25 mouse cellular contexts compared by ENCODE assay signal in genomic region chr2:135836426-135836825, GRCm38 (mm10).
DNase-seq lines count a peak whose midpoint lies in the region; ATAC-seq and TF ChIP-seq lines count a peak whose summit lies in the region.
"Had no signal": no experiment of that assay in that cellular context is flagged by ENCODE, and none has a peak within 500 bp of the region (broad histone marks: within the 10 kb centered on the region; RNA-seq: fewer than 3 reads in every experiment).

No protein-coding gene starts in this region.

- H3K4me2 ChIP-seq in hindbrain, postnatal 0 days (ENCODE audit: low read depth, low read length): no peak overlapping the region
- no peak overlapping the region for H3K4me2 ChIP-seq in hindbrain, embryonic 16.5 days (ENCODE audit: low read length)
- H3K4me2 ChIP-seq: embryonic facial prominence, embryonic 15.5 days; hindbrain, embryonic 13.5 days; limb, embryonic 13.5 days; liver, embryonic 12.5 days; neural tube, embryonic 15.5 days had no signal

- 62% methylated on average over 3 of the region's 3 CpGs for WGBS in hindbrain, postnatal 0 days
- 82% methylated on average over 3 of the region's 3 CpGs for WGBS in hindbrain, embryonic 16.5 days

- H3K36me3 ChIP-seq in hindbrain, postnatal 0 days (ENCODE audit: insufficient read depth, low read length): no peaks in the 10 kb centered on the region
- no peaks in the 10 kb centered on the region for H3K36me3 ChIP-seq in hindbrain, embryonic 16.5 days (ENCODE audit: control insufficient read depth, insufficient read depth, low read length)
- H3K36me3 ChIP-seq: embryonic facial prominence, embryonic 15.5 days; hindbrain, embryonic 13.5 days; limb, embryonic 13.5 days; liver, embryonic 12.5 days; midbrain, embryonic 10.5 days; neural tube, embryonic 15.5 days had no signal

- H3K4me1 ChIP-seq in hindbrain, postnatal 0 days (ENCODE audit: insufficient read depth, low read length): no peaks in the 10 kb centered on the region; the same call in 1 of the 2 replicates
- H3K4me1 ChIP-seq in hindbrain, embryonic 16.5 days (ENCODE audit: control insufficient read depth, insufficient read depth, low read depth, low read length): no peaks in the 10 kb centered on the region; the same call in 1 of the 2 replicates
- H3K4me1 ChIP-seq: embryonic facial prominence, embryonic 15.5 days; hindbrain, embryonic 13.5 days; limb, embryonic 13.5 days; midbrain, embryonic 10.5 days; neural tube, embryonic 15.5 days had no signal

- H3K9ac ChIP-seq in hindbrain, postnatal 0 days (replicated peaks; ENCODE audit: low read length): no peak overlapping the region
- no peak overlapping the region for H3K9ac ChIP-seq in hindbrain, embryonic 16.5 days (ENCODE audit: low read depth, low read length)
- H3K9ac ChIP-seq: embryonic facial prominence, embryonic 15.5 days; hindbrain, embryonic 13.5 days; limb, embryonic 13.5 days; liver, embryonic 12.5 days; neural tube, embryonic 15.5 days had no signal

- no peak overlapping the region for H3K4me3 ChIP-seq in hindbrain, postnatal 0 days (ENCODE audit: low read length)
- H3K4me3 ChIP-seq in hindbrain, embryonic 16.5 days (ENCODE audit: low read length): no peak overlapping the region
- H3K4me3 ChIP-seq: embryonic facial prominence, embryonic 15.5 days; hindbrain, embryonic 13.5 days; layer of hippocampus, adult 2 months; limb, embryonic 13.5 days; liver, embryonic 12.5 days; midbrain, embryonic 10.5 days; neural tube, embryonic 15.5 days had no signal

- H3K9me3 ChIP-seq in hindbrain, postnatal 0 days (ENCODE audit: low read length): no peaks in the 10 kb centered on the region
- no peaks in the 10 kb centered on the region for H3K9me3 ChIP-seq in hindbrain, embryonic 16.5 days (ENCODE audit: control insufficient read depth, low read length)
- H3K9me3 ChIP-seq: embryonic facial prominence, embryonic 15.5 days; hindbrain, embryonic 13.5 days; limb, embryonic 13.5 days; liver, embryonic 12.5 days; midbrain, embryonic 10.5 days; neural tube, embryonic 15.5 days had no signal

- H3K27me3 ChIP-seq in hindbrain, postnatal 0 days (ENCODE audit: insufficient read depth, low read length): no peaks in the 10 kb centered on the region
- no peaks in the 10 kb centered on the region for H3K27me3 ChIP-seq in hindbrain, embryonic 16.5 days (replicated peaks; ENCODE audit: control insufficient read depth, insufficient read depth, low read length)
- H3K27me3 ChIP-seq: embryonic facial prominence, embryonic 15.5 days; hindbrain, embryonic 13.5 days; limb, embryonic 13.5 days; liver, embryonic 12.5 days; neural tube, embryonic 15.5 days had no signal

- no peak for TF ChIP-seq CTCF in hindbrain, postnatal 0 days (IDR thresholded peaks at IDR 0.05; ENCODE audit: low read depth)

- ATAC-seq in cerebellum, adult (ENCODE audit: insufficient number of reproducible peaks, low FRiP score, low TSS enrichment): peak; percentile 88
- no peak for ATAC-seq in hindbrain, postnatal 0 days
- ATAC-seq in hindbrain, embryonic 16.5 days: no peak
- ATAC-seq: activated CD4-positive, CD25-positive, alpha-beta regulatory T cell, adult 4 months; forebrain, embryonic 16.5 days; liver, embryonic 12.5 days had no signal

- DNase-seq in cerebellum, postnatal 4 days (ENCODE audit: low spot score in 2 of 2): no peak
- DNase-seq in hindbrain, postnatal 0 days (ENCODE audit: low spot score): no peak
- peak; percentile 81 for DNase-seq in cerebellum, adult 8-10 months
- DNase-seq in cerebellum, postnatal 36 days: peak; percentile 77 to 86
- no peak for DNase-seq in kidney, postnatal 14 days
- DNase-seq in retina, postnatal 1 day: no peak
- DNase-seq: adrenal gland, postnatal 10 days; gastrocnemius, postnatal 36 days; heart, postnatal 14 days; kidney, adult 8-10 months; kidney, postnatal 10 days; layer of hippocampus, postnatal 36 days; lung, adult 18-20 months; lung, postnatal 10 days had no signal

- H3K27ac ChIP-seq in hindbrain, postnatal 0 days: peak overlapping the region; percentile 36; the same call in 1 of the 2 replicates
- H3K27ac ChIP-seq in hindbrain, embryonic 16.5 days (ENCODE audit: low read depth, low read length): no peak overlapping the region
- H3K27ac ChIP-seq: embryonic facial prominence, embryonic 15.5 days; hindbrain, embryonic 13.5 days; layer of hippocampus, adult 2 months; limb, embryonic 13.5 days; liver, embryonic 12.5 days; midbrain, embryonic 10.5 days; neural tube, embryonic 15.5 days had no signal

Comparison
In these comparisons a context has a peak if more than half of its experiments do, and no peak if none do; other contexts are left out.
1. DNase-seq: peak in cerebellum, adult 8-10 months (single experiment) and cerebellum, postnatal 36 days (2 of 2); none in cerebellum, postnatal 4 days (0 of 2), hindbrain, postnatal 0 days (single experiment), kidney, postnatal 14 days (single experiment) and retina, postnatal 1 day (single experiment).